Mouse (Mus musculus) kidney, postnatal 0 days (tissue): ENCODE measurements at regions not wholly inside any gene's neighbourhood (a gene's known extent, or its start where the extent isn't known, plus 50 kb on each side); places are given as distances from the start of the nearest gene placed in this dataset.

ENCODE experiments used
- ATAC-seq: fragments of 200-750 bp; cut with Nextera tagmentation; replicated peaks from 2 replicates; pipeline ENCODE4 v1.8.0; 2017; ENCODE audit warnings: low read depth, moderate number of reproducible peaks, moderate TSS enrichment, moderate library complexity; ENCODE audit not compliant: low FRiP score
- DNase-seq: peaks from one replicate; pipeline ENCODE4 v3.0.0-alpha.2; 2016; ENCODE audit warnings: low spot score
- H3K27ac ChIP-seq: fragments of 300-500 bp; sonication (generic); 2 replicates; pipeline ENCODE4 v1.5.1; 2014; ENCODE audit warnings: mild to moderate bottlenecking
- H3K27me3 ChIP-seq: fragments of 300-500 bp; sonication (generic); 2 replicates; pipeline ENCODE4 v1.6.1; 2014; ENCODE audit warnings: low read length, mixed read lengths; ENCODE audit not compliant: insufficient read depth
- H3K36me3 ChIP-seq: fragments of 300-500 bp; sonication (generic); 2 replicates; pipeline ENCODE4 v1.6.1; 2014; ENCODE audit warnings: low read length, mixed read lengths; ENCODE audit not compliant: insufficient read depth
- H3K4me1 ChIP-seq: fragments of 300-500 bp; sonication (generic); replicated peaks from 2 replicates; pipeline ENCODE4 v1.6.1; 2014; ENCODE audit warnings: antibody characterized with exemption, low read length, mixed read lengths; ENCODE audit not compliant: insufficient read depth
- H3K4me2 ChIP-seq: fragments of 300-500 bp; sonication (generic); 2 replicates; pipeline ENCODE4 v1.6.1; 2014; ENCODE audit warnings: mild to moderate bottlenecking, low read length, moderate library complexity, mixed read lengths
- H3K4me3 ChIP-seq: fragments of 300-500 bp; sonication (generic); replicated peaks from 2 replicates; pipeline ENCODE4 v1.5.1; 2014; ENCODE audit warnings: low read depth, low read length
- H3K9ac ChIP-seq: fragments of 300-500 bp; sonication (generic); 2 replicates; pipeline ENCODE4 v1.6.1; 2014; ENCODE audit warnings: low read depth, low read length
- H3K9me3 ChIP-seq: fragments of 300-500 bp; sonication (generic); replicated peaks from 2 replicates; pipeline ENCODE4 v1.6.1; 2016; ENCODE audit warnings: low read length, inconsistent platforms, mixed read lengths
- CTCF ChIP-seq: IDR thresholded peaks from 2 replicates; pipeline ENCODE4 v1.5.1; 2016; ENCODE audit warnings: antibody characterized with exemption, low read depth, mild to moderate bottlenecking, moderate library complexity
- WGBS: fragments of 180-500 bp; shearing (Covaris S2); extraction: QIAGEN DNeasy Blood & Tissue Kit; methylation state at CpG from one replicate; pipeline ENCODE4 v1.1.7; 2014; 5-methylcytosine and 5-hydroxymethylcytosine counted together

- no peak for TF ChIP-seq CTCF
- ATAC-seq (no peak), DNase-seq (no peak)
Observed at GRCm38 (mm10) chr16:75052953-75053352, 532.9 kb downstream of the Lipi start.

GRCm38 (mm10) chr16:75045969-75046368 lies 539.9 kb downstream of the Lipi start:
- Histone ChIP-seq H3K4me2 (no peak overlapping the region), H3K4me1 (no peaks in the 10 kb centered on the region), H3K4me3 (no peak overlapping the region), H3K9me3 (no peaks in the 10 kb centered on the region), H3K36me3 (no peaks in the 10 kb centered on the region), H3K9ac (no peak overlapping the region), H3K27me3 (no peaks in the 10 kb centered on the region), H3K27ac (no peak overlapping the region)
- TF ChIP-seq CTCF = no peak
- ATAC-seq (no peak), DNase-seq (no peak)
- 92% methylated on average over 2 of the region's 2 CpGs for WGBS

More at GRCm38 (mm10) chr16:75052953-75053352, 532.9 kb downstream of the Lipi start:
- Histone ChIP-seq H3K4me1 (no peaks in the 10 kb centered on the region), H3K27me3 (no peaks in the 10 kb centered on the region), H3K36me3 (no peaks in the 10 kb centered on the region), H3K9me3 (no peaks in the 10 kb centered on the region), H3K4me3 (no peak overlapping the region), H3K4me2 (no peak overlapping the region), H3K9ac (no peak overlapping the region), H3K27ac (no peak overlapping the region)
